Mouse (Mus musculus): ENCODE measurements around the gene Rab11fip5. TPM values are rescaled to one million over a fixed set of nuclear protein-coding genes. Genes with fewer than 3 reads are reported as not detected.

Rab11fip5 gene
- polyA plus RNA-seq, 1 experiment from 2014 or later, result 3.4 TPM

GRCm38 (mm10) chr6:85399715-85400114 is 25.3 kb upstream of the Rab11fip5 start:
- WGBS, result 15% methylated on average over 5 of the region's 5 CpGs
- H3K27ac ChIP-seq (replicated peaks; ENCODE audit: low read depth, low read length), result no peak overlapping the region
- H3K9ac ChIP-seq (ENCODE audit: low read length), result no peak overlapping the region
- no peak overlapping the region for H3K4me3 ChIP-seq (ENCODE audit: low read depth, low read length)
- no peaks in the 10 kb centered on the region for H3K36me3 ChIP-seq (ENCODE audit: control insufficient read depth, insufficient read depth, low read length)
- H3K27me3 ChIP-seq (ENCODE audit: control insufficient read depth, insufficient read depth, low read length), result no peaks in the 10 kb centered on the region
- H3K9me3 ChIP-seq (ENCODE audit: control insufficient read depth, low read length), result no peaks in the 10 kb centered on the region
- H3K4me1 ChIP-seq (ENCODE audit: control insufficient read depth, insufficient read depth, low read length), result no peaks in the 10 kb centered on the region
- H3K4me2 ChIP-seq (ENCODE audit: low read depth, severe bottlenecking), result no peak overlapping the region
- DNase-seq (ENCODE audit: low spot score) (no peak), ATAC-seq (ENCODE audit: insufficient number of reproducible peaks, low FRiP score, low TSS enrichment, low read depth) (no peak)

- Histone ChIP-seq H3K36me3 (ENCODE audit: control insufficient read depth, insufficient read depth, low read length) (no peaks in the 10 kb centered on the region), H3K4me2 (ENCODE audit: low read depth, severe bottlenecking) (no peak overlapping the region), H3K27me3 (ENCODE audit: control insufficient read depth, insufficient read depth, low read length) (no peaks in the 10 kb centered on the region), H3K27ac (replicated peaks; ENCODE audit: low read depth, low read length) (no peak overlapping the region), H3K4me1 (ENCODE audit: control insufficient read depth, insufficient read depth, low read length) (no peaks in the 10 kb centered on the region), H3K9me3 (ENCODE audit: control insufficient read depth, low read length) (no peaks in the 10 kb centered on the region), H3K4me3 (ENCODE audit: low read depth, low read length) (no peak overlapping the region), H3K9ac (ENCODE audit: low read length) (no peak overlapping the region)
- no peak for ATAC-seq (ENCODE audit: insufficient number of reproducible peaks, low FRiP score, low TSS enrichment, low read depth)
- DNase-seq (ENCODE audit: low spot score), result peak; percentile 43
- WGBS, result 33% methylated on average over 1 of the region's 1 CpGs
Measured at GRCm38 (mm10) chr6:85397165-85397564, 22.7 kb upstream of the Rab11fip5 start.

GRCm38 (mm10) chr6:85395360-85395759 is 20.9 kb upstream of the Rab11fip5 start:
- Histone ChIP-seq H3K36me3 (ENCODE audit: control insufficient read depth, insufficient read depth, low read length) (no peaks in the 10 kb centered on the region), H3K4me2 (ENCODE audit: low read depth, severe bottlenecking) (no peak overlapping the region), H3K27me3 (ENCODE audit: control insufficient read depth, insufficient read depth, low read length) (no peaks in the 10 kb centered on the region), H3K9me3 (ENCODE audit: control insufficient read depth, low read length) (no peaks in the 10 kb centered on the region), H3K4me3 (ENCODE audit: low read depth, low read length) (no peak overlapping the region), H3K9ac (ENCODE audit: low read length) (no peak overlapping the region), H3K4me1 (ENCODE audit: control insufficient read depth, insufficient read depth, low read length) (no peaks in the 10 kb centered on the region), H3K27ac (replicated peaks; ENCODE audit: low read depth, low read length) (no peak overlapping the region)
- no peak for ATAC-seq (ENCODE audit: insufficient number of reproducible peaks, low FRiP score, low TSS enrichment, low read depth)
- DNase-seq (ENCODE audit: low spot score), result no peak
- WGBS, result 70% methylated on average over 2 of the region's 2 CpGs

GRCm38 (mm10) chr6:85391803-85392202 is 17.4 kb upstream of the Rab11fip5 start:
- 35% methylated on average over 7 of the region's 7 CpGs for WGBS
- peak; percentile 80 for DNase-seq (ENCODE audit: low spot score)
- Histone ChIP-seq H3K4me1 (ENCODE audit: control insufficient read depth, insufficient read depth, low read length) (no peaks in the 10 kb centered on the region), H3K4me2 (ENCODE audit: low read depth, severe bottlenecking) (no peak overlapping the region), H3K4me3 (ENCODE audit: low read depth, low read length) (no peak overlapping the region), H3K9ac (ENCODE audit: low read length) (no peak overlapping the region), H3K9me3 (ENCODE audit: control insufficient read depth, low read length) (no peaks in the 10 kb centered on the region), H3K27me3 (ENCODE audit: control insufficient read depth, insufficient read depth, low read length) (no peaks in the 10 kb centered on the region), H3K36me3 (ENCODE audit: control insufficient read depth, insufficient read depth, low read length) (no peaks in the 10 kb centered on the region), H3K27ac (replicated peaks; ENCODE audit: low read depth, low read length) (no peak overlapping the region)
- no peak for ATAC-seq (ENCODE audit: insufficient number of reproducible peaks, low FRiP score, low TSS enrichment, low read depth)

- WGBS, result 82% methylated on average over 5 of the region's 5 CpGs
- no peak overlapping the region for H3K4me3 ChIP-seq (ENCODE audit: low read depth, low read length)
Measured at GRCm38 (mm10) chr6:85388608-85389007, 14.2 kb upstream of the Rab11fip5 start.

GRCm38 (mm10) chr6:85382791-85383190 is 8.4 kb upstream of the Rab11fip5 start:
- Histone ChIP-seq H3K27ac (replicated peaks; ENCODE audit: low read depth, low read length) (no peak overlapping the region), H3K4me2 (ENCODE audit: low read depth, severe bottlenecking) (no peak overlapping the region), H3K9me3 (ENCODE audit: control insufficient read depth, low read length) (no peaks in the 10 kb centered on the region), H3K4me3 (ENCODE audit: low read depth, low read length) (no peak overlapping the region), H3K36me3 (ENCODE audit: control insufficient read depth, insufficient read depth, low read length) (no peaks in the 10 kb centered on the region), H3K9ac (ENCODE audit: low read length) (no peak overlapping the region), H3K4me1 (ENCODE audit: control insufficient read depth, insufficient read depth, low read length) (0 out of 2 replicates have a peak, but pooled peaks cover 3% of the 10 kb centered on the region), H3K27me3 (ENCODE audit: control insufficient read depth, insufficient read depth, low read length) (peaks cover 2% of the 10 kb centered on the region; the same call in 1 of the 2 replicates)
- WGBS, result 84% methylated on average over 2 of the region's 2 CpGs
- ATAC-seq (ENCODE audit: insufficient number of reproducible peaks, low FRiP score, low TSS enrichment, low read depth) (no peak), DNase-seq (ENCODE audit: low spot score) (no peak)

More at GRCm38 (mm10) chr6:85388608-85389007, 14.2 kb upstream of the Rab11fip5 start:
- Histone ChIP-seq H3K36me3 (ENCODE audit: control insufficient read depth, insufficient read depth, low read length) (no peaks in the 10 kb centered on the region), H3K27me3 (ENCODE audit: control insufficient read depth, insufficient read depth, low read length) (peaks cover 2% of the 10 kb centered on the region; the same call in 1 of the 2 replicates), H3K9me3 (ENCODE audit: control insufficient read depth, low read length) (no peaks in the 10 kb centered on the region), H3K9ac (ENCODE audit: low read length) (no peak overlapping the region), H3K27ac (replicated peaks; ENCODE audit: low read depth, low read length) (no peak overlapping the region), H3K4me1 (ENCODE audit: control insufficient read depth, insufficient read depth, low read length) (no peaks in the 10 kb centered on the region), H3K4me2 (ENCODE audit: low read depth, severe bottlenecking) (no peak overlapping the region)
- DNase-seq (ENCODE audit: low spot score), result no peak
- ATAC-seq (ENCODE audit: insufficient number of reproducible peaks, low FRiP score, low TSS enrichment, low read depth), result no peak

GRCm38 (mm10) chr6:85381648-85382020 is 7.2 kb upstream of the Rab11fip5 start:
- no peak for ATAC-seq (ENCODE audit: insufficient number of reproducible peaks, low FRiP score, low TSS enrichment, low read depth)
- no peak for DNase-seq (ENCODE audit: low spot score)
- 78% methylated on average over 10 of the region's 10 CpGs for WGBS
- Histone ChIP-seq H3K27ac (replicated peaks; ENCODE audit: low read depth, low read length) (no peak overlapping the region), H3K9me3 (ENCODE audit: control insufficient read depth, low read length) (no peaks in the 10 kb centered on the region), H3K4me1 (ENCODE audit: control insufficient read depth, insufficient read depth, low read length) (0 out of 2 replicates have a peak, but pooled peaks cover 3% of the 10 kb centered on the region), H3K4me2 (ENCODE audit: low read depth, severe bottlenecking) (no peak overlapping the region), H3K9ac (ENCODE audit: low read length) (no peak overlapping the region), H3K4me3 (ENCODE audit: low read depth, low read length) (no peak overlapping the region), H3K27me3 (ENCODE audit: control insufficient read depth, insufficient read depth, low read length) (peaks cover 2% of the 10 kb centered on the region; the same call in 1 of the 2 replicates), H3K36me3 (ENCODE audit: control insufficient read depth, insufficient read depth, low read length) (no peaks in the 10 kb centered on the region)

GRCm38 (mm10) chr6:85380901-85381647 is 6.6 kb upstream of the Rab11fip5 start:
- Histone ChIP-seq H3K9ac (ENCODE audit: low read length) (no peak overlapping the region), H3K27ac (replicated peaks; ENCODE audit: low read depth, low read length) (no peak overlapping the region), H3K4me1 (ENCODE audit: control insufficient read depth, insufficient read depth, low read length) (0 out of 2 replicates have a peak, but pooled peaks cover 3% of the 10 kb centered on the region), H3K27me3 (ENCODE audit: control insufficient read depth, insufficient read depth, low read length) (no peaks in the 10 kb centered on the region), H3K4me3 (ENCODE audit: low read depth, low read length) (no peak overlapping the region), H3K4me2 (ENCODE audit: low read depth, severe bottlenecking) (peak overlapping the region; percentile 3; the same call in 1 of the 2 replicates), H3K9me3 (ENCODE audit: control insufficient read depth, low read length) (no peaks in the 10 kb centered on the region), H3K36me3 (ENCODE audit: control insufficient read depth, insufficient read depth, low read length) (no peaks in the 10 kb centered on the region)
- peak; percentile 21; the same call in 1 of the 2 replicates for ATAC-seq (ENCODE audit: insufficient number of reproducible peaks, low FRiP score, low TSS enrichment, low read depth)
- DNase-seq (ENCODE audit: low spot score), result no peak
- WGBS, result 25% methylated on average over 17 of the region's 17 CpGs

Measured in limb, embryonic 11.5 days (tissue).